Mouse (Mus musculus): ENCODE data around the gene Ulk4. TPM values are rescaled to one million over a fixed set of nuclear protein-coding genes. Genes with fewer than 3 reads are reported as not detected.

Gene Ulk4
- total RNA-seq, 2 experiments from 2014 or later: 0.49 to 1.0 TPM

DNA sequence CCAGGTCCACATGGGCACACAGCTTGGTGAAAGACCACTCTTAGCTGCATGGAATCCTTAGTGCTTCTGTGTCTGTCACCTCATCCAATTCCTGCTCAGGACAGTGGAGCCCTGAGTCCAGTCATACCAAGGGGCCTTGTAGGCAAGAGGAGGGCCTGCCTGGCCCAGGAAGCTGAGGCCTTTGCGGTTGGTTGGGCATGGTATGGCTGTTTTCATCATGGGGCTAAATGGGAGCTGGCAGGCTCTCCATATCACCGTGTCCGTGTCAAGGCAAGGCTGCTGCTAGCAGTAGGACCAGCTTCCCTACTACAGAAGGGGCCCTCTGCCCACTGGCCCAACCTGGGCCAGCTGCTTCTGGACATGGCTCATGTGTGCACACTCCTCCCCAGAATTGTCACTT is 313.3 kb downstream of the Ulk4 start:
- intact Hi-C loops (cut with DNase I): no loop called here
- DNase-seq: no peak

DNA sequence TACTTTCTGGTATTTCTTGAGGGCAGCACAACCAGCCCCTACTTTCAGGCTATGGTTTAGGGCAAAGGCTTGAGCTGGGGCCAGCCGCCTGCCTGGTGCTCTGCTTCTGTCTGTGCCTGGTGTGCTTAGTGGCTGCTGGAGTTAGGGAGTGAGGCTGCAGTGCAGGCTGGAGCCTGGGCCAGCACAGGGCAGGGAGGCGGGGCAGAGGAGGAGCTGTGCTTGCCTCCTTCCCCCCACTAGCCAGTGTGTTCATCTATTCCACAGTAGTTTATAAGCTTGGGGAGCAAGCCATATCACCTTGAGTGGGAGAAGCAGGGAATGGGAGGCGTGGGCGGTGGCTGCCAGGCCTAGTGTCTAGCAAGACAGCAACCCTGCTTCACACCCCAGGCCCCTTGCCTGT is 313.9 kb downstream of the Ulk4 start:
- intact Hi-C loops (cut with DNase I): no loop called here
- no peak for DNase-seq

DNA sequence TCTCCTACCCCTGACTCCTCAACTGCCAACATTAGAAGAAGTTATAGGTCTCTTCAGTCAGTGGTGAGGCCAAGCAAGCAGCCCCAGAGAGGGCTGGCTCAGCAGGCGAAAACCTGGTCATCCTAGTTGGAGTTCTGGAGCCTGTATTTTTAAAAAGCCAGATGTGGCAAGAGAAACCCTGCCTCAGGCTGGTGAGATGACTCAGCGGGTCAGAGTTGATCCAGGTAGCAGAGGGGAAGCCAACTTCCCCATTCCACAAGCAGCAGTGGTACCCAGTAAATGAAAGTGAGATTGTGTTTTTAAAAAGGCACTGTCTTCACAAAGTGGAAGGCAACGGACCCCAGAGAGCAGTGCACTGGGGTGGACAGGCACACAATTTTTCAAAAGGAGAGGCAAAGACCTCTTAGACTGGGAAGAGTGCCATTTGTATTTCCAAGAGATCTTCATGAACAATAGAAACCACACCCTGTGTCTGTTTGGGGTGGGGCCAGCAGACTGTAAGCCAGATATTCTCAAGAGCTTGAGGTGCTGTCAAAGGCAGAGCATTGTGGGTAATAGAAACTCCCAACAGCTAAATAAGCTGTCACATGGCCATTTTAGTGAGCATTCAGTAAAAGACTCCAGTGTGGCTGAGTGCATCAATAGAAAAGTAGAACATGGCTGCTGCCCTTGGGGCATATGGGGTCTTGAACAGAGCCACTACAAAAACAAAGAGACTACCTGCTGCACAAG is 314.9 kb downstream of the Ulk4 start:
- intact Hi-C loops (cut with DNase I): no loop called here
- peak; percentile 36 to 57 for DNase-seq

DNA sequence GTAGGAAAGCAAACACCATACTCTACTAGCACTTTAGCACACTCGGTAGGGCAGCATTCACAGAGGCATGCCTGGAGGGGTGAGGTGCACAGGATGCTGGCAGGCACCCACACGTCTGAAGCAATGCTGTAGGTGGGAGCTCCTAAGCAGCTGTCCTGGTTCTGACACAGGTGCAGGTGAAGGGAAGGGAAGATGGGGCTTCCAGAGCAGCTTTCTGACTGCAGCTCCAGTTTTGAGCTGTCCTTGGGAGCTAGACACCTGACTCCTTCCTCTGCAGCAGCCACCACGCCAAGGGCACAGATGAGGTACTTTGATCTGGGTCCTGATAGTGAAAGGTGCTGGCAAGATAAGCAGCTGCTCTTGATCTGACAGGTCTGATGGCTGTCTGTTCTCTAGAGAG is 315.5 kb downstream of the Ulk4 start:
- intact Hi-C loops (cut with DNase I): no loop called here
- no peak for DNase-seq

DNA sequence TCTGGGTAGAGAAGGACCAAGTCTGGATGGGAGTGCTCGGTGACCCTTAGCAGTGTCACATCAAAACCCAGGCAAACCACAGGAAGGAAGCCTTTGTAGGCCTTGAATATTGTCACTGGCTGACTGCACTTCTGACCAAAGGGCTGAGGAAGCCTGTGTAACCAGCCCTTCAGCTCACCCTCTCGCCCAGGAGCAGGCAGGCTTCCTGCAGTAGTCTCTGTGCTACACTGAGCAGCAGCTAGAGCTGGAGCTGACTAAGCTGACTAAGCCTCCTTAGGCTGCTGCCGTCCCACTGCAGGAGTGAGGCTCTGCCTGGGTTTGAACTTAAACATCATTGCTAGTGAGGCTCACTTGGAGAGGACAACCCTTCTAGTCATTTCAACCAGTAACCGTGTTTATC is 316.4 kb downstream of the Ulk4 start:
- intact Hi-C loops (cut with DNase I): no loop called here
- DNase-seq: no peak

- intact Hi-C loops (cut with DNase I): loop anchor here (2.0 kb wide), 1 partner anchor 14 kb away; no protein-coding TSS in a partner anchor
- no peak for DNase-seq
Observed at GRCm38 (mm10) chr9:120959225-120959624, 317.8 kb downstream of the Ulk4 start.

GRCm38 (mm10) chr9:120958560-120958959 is 318.4 kb downstream of the Ulk4 start:
- intact Hi-C loops (cut with DNase I): loop anchor here (2.0 kb wide), 1 partner anchor 14 kb away; no protein-coding TSS in a partner anchor
- DNase-seq: peak; percentile 41 to 58

GRCm38 (mm10) chr9:120958051-120958450 is 318.9 kb downstream of the Ulk4 start:
- DNase-seq: no peak
- intact Hi-C loops (cut with DNase I): loop anchor here (2.0 kb wide), 1 partner anchor 13 kb away; no protein-coding TSS in a partner anchor

DNA sequence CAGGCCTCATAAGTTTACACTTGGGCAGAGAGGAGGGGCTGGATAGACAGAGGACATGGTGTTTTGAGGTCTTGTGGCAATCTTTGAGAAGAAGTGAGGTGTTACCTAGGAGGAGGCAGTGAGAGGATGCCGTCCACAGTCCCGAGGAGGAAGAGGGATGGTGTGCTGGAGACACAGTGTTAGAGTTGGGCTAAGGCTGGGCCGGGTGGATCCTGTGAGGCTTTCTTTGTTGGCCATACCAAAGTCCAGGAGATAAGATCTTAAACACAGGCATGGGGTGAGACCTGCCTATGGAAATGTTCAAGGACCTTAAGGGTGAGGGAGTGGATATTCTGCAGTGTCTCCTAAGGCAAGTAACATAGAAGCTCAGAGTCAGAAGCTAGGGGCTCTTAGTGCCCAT is 325.1 kb downstream of the Ulk4 start:
- no peak for DNase-seq

GRCm38 (mm10) chr9:120950761-120951160 is 326.2 kb downstream of the Ulk4 start:
- intact Hi-C loops (cut with DNase I): no loop called here
- DNase-seq: no peak

More for the DNA sequence above, 325.1 kb downstream of the Ulk4 start:
- intact Hi-C loops (cut with DNase I): no loop called here

DNA sequence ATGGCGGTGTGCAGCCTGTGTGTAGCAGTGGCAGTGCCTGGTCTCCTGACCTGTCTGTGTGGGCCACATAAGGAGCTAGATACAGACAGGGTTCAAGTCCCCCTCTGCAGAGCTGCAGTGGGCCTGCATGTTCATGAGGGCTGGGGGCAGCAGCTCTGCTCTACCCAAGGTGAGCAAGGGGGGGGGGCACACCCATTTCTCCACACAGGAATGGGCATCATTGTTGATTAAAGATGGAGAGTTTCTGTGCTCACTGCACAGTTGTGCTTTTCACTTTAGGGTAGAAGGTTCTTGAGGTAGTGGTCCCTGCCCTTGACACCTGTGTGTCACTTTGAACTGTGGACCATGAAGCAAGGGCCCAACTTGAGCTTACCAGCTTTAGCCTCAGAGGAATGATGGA is 328.2 kb downstream of the Ulk4 start:
- intact Hi-C loops (cut with DNase I): loop anchor here (10.0 kb wide), 1 partner anchor 454 kb away; the partner anchor contains the start of gene Eif1b
- DNase-seq: no peak

GRCm38 (mm10) chr9:120946131-120946530 is 330.9 kb downstream of the Ulk4 start:
- no peak for DNase-seq
- intact Hi-C loops (cut with DNase I): loop anchor here (10.0 kb wide), 1 partner anchor 451 kb away; the partner anchor contains the start of gene Eif1b

DNA sequence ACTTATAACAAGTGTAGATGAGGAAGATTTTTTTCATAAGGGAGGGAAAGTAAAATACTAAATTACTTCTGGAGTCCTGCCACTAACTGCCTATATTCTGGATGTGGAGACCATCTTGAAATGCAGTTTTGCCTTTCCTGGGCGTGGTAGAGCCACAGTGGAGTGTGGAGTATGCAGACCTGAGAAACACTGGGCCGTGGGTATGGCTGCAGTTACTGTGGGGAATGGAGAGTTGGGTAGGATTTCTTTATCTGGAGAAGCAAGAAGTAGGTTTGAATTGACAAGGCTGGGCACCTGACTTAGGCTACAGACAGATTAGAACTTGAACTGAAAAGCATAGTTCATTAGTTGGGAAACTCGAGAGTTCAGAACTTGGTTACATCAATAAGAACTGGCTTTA is 332.8 kb downstream of the Ulk4 start:
- DNase-seq: no peak
- intact Hi-C loops (cut with DNase I): loop anchor here (2.0 to 10.0 kb wide), 2 partner anchors 15 to 449 kb away; partner anchors contain the start of gene Eif1b

DNA sequence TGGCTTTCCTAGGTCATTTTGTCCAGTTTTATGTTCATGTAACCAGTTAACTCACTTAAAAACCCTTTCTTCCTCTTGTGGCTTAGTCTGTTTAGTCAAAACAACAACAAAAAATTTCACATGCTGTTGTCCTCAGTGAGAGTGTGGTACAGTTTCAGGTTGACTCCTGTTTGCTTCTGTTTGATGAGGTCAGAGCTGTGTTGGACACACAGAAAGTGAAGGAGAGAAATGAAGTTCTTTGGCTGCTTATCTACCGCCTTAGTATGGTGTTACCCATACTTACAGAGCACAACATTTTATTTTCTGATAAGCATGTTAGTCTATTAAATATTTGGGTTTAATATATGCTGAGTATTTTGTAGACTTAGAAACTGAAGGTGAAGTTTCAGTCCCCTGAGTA is 333.2 kb downstream of the Ulk4 start:
- no peak for DNase-seq
- intact Hi-C loops (cut with DNase I): loop anchor here (2.0 to 10.0 kb wide), 2 partner anchors 15 to 449 kb away; partner anchors contain the start of gene Eif1b

DNA sequence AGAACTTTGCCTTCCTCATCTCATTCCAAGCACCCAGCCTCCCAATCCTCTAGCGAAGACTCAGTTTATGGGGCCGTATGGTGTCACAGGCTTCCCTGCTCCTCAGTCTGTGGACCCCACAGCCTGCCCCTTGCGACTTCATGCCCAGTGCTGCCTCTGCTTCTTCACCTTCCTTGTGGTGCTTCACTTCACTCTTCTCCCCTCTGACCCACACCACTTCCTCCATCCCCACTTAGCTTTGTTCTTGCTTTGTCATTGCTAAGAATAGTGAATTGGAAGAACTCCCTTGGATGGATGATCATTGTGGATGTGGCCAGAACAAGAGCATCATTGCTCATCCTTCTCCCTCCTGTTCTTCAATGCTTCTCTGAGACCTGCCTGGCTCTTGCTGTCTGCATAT is 336.1 kb downstream of the Ulk4 start:
- intact Hi-C loops (cut with DNase I): loop anchor here (10.0 kb wide), 1 partner anchor 446 kb away; the partner anchor contains the start of gene Eif1b
- no peak for DNase-seq

GRCm38 (mm10) chr9:120936351-120936750 is 340.6 kb downstream of the Ulk4 start:
- DNase-seq: peak; percentile 69 to 79
- intact Hi-C loops (cut with DNase I): loop anchor here (2.0 to 5.0 kb wide), 2 partner anchors 18 to 159 kb away; no protein-coding TSS in a partner anchor

GRCm38 (mm10) chr9:120935634-120935922 is 341.4 kb downstream of the Ulk4 start:
- DNase-seq: no peak
- intact Hi-C loops (cut with DNase I): loop anchor here (5.0 kb wide), 1 partner anchor 158 kb away; no protein-coding TSS in a partner anchor

- intact Hi-C loops (cut with DNase I): loop anchor here (5.0 kb wide), 2 partner anchors 83 to 158 kb away; no protein-coding TSS in a partner anchor
- DNase-seq: no peak
Observed at GRCm38 (mm10) chr9:120934821-120935633, 342.0 kb downstream of the Ulk4 start.

DNA sequence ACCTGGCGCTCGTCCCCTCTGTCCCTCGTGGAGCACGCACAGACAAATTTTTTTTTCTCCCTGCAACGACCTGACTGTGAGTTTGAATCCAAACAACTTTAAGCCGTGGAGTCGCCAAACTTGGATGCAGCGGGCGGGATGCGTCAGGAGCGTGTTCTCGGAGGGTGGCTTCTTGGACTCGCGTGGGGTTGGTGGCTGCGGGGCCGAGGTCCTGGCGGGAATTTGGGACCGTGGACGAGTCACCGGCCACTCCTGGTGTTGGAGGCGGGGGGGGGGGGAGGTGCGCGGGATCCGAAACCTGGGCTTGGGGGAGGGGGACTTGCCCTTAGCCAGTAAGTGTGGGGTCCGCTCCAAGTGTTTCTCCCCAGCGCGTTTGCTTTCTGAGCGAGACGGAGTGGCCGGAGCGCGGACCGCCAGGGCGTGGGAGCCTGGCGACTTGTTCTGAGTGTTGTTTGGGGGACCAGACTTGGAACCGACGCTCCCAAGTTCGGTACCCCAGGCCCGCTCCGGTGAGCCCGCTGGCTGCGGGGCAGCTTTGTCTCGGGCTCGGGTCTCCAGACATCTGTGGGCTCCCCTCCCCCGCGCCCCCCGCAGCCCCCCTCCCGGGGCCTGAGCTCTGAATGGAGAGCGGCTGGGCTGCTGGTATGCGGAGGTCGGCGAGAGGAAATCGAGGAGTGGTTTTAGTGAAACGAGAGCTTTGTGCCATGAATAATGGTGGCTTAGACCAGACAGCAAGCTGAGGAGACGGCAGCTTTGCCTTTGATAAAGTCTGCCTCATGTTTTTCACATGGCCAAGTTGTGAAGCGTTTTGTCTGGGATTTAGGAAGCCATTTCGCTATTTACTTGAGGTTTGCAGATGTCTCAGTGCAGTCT is 342.9 kb downstream of the Ulk4 start:
- intact Hi-C loops (cut with DNase I): loop anchor here (2.0 to 5.0 kb wide), 2 partner anchors 82 to 331 kb away; no protein-coding TSS in a partner anchor
- DNase-seq: peak; percentile 44 to 58

- intact Hi-C loops (cut with DNase I): loop anchor here (2.0 to 5.0 kb wide), 2 partner anchors 81 to 331 kb away; no protein-coding TSS in a partner anchor
- DNase-seq: no peak
Observed at GRCm38 (mm10) chr9:120933587-120933885, 343.5 kb downstream of the Ulk4 start.
